Mouse (Mus musculus): ENCODE results near the gene Tbccd1. TPM values are rescaled to one million over a fixed set of nuclear protein-coding genes. Genes with fewer than 3 reads are reported as not detected.

The Tbccd1 gene
- polyA plus RNA-seq, 1 experiment from 2014 or later, result 28.9 TPM

DNA sequence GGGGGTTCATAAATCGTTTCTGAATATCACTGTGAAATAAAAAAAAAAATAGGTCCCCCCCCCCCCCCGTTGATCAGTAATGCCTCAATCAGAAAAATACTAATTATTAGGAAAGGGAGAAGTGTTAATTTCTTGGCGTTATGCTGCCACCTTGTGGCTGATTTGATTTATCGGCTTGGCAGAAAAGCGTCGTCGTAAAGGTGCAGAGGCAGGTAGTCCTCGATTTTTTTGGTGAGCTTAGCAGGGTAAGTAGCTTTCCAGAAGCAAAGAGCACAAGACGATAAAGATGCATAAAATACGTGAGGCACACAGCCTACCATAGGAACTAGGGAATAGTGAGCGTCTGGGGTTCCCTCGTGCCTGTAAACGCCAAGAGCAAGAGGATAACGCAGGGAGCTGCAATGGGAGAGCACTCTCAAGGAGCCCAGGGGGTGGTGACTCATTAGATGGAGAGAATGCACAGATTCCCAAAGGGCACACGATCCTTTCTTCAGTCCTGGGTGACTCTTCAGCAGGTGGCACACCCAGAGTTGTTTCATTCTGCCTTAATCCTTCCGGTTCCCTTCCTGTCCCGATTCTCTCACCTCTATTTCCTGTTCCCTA, 49.9 kb downstream of the Tbccd1 start:
- 13% methylated on average over 17 of the region's 17 CpGs for WGBS
- peak; percentile 79 for DNase-seq (ENCODE audit: low spot score)

DNA sequence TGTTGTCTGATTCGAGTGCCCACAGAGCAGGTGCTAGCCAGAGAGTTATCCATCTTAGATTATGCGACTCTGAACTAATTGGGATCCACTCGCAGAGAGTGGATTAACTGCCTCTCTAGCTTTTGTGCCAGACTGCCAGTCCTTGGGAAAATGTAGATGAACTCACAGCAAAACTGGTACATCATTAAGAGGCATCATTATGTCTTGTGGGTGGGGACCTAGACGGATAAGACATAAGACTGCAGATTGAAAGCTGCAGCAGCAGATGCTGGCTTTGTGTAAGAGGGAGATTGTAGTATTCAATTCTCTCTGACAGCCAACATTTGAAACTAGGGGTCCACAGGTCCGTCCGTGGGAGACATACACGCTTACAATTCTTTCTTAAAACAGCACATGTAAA, 54.7 kb downstream of the Tbccd1 start:
- H3K36me3 ChIP-seq (ENCODE audit: control insufficient read depth, insufficient read depth, low read length), result no peaks in the 10 kb centered on the region
- H3K4me2 ChIP-seq (ENCODE audit: low read length), result no peak overlapping the region
- no peak overlapping the region for H3K4me3 ChIP-seq (ENCODE audit: low read depth, low read length)
- no peaks in the 10 kb centered on the region for H3K4me1 ChIP-seq (replicated peaks; ENCODE audit: control insufficient read depth, insufficient read depth, low read length)
- H3K27ac ChIP-seq (ENCODE audit: low read depth), result no peak overlapping the region
- no peaks in the 10 kb centered on the region for H3K27me3 ChIP-seq (replicated peaks; ENCODE audit: control insufficient read depth, insufficient read depth, low read length)
- WGBS, result 83% methylated on average over 7 of the region's 7 CpGs
- H3K9me3 ChIP-seq (ENCODE audit: control insufficient read depth, low read length), result no peaks in the 10 kb centered on the region
- no peak for DNase-seq (ENCODE audit: low spot score)
- no peak for ATAC-seq (replicated peaks; ENCODE audit: low FRiP score, low TSS enrichment, low read depth)
- H3K9ac ChIP-seq (ENCODE audit: low read length), result no peak overlapping the region

More for the DNA sequence above, 49.9 kb downstream of the Tbccd1 start:
- Histone ChIP-seq H3K27ac (ENCODE audit: low read depth) (no peak overlapping the region), H3K4me3 (ENCODE audit: low read depth, low read length) (no peak overlapping the region), H3K9me3 (ENCODE audit: control insufficient read depth, low read length) (no peaks in the 10 kb centered on the region), H3K27me3 (replicated peaks; ENCODE audit: control insufficient read depth, insufficient read depth, low read length) (no peaks in the 10 kb centered on the region), H3K36me3 (ENCODE audit: control insufficient read depth, insufficient read depth, low read length) (no peaks in the 10 kb centered on the region), H3K9ac (ENCODE audit: low read length) (no peak overlapping the region), H3K4me1 (replicated peaks; ENCODE audit: control insufficient read depth, insufficient read depth, low read length) (no peaks in the 10 kb centered on the region), H3K4me2 (ENCODE audit: low read length) (peak overlapping the region; percentile 35; the same call in 1 of the 2 replicates)
- no peak for ATAC-seq (replicated peaks; ENCODE audit: low FRiP score, low TSS enrichment, low read depth)

DNA sequence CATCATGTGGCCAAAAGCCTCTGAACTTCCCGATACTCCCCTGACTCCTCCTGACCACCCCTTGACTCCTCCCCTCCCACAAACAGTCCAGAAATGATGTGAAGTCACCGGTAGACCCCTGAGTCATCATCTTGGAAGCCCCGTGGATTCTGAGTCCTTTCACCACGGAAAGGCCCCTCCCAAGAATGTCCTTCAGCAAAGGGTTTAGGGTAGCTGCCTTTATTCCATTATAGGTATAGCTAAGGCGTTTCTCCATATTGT, 56.7 kb downstream of the Tbccd1 start:
- no peak for ATAC-seq (replicated peaks; ENCODE audit: low FRiP score, low TSS enrichment, low read depth)
- Histone ChIP-seq H3K4me1 (replicated peaks; ENCODE audit: control insufficient read depth, insufficient read depth, low read length) (no peaks in the 10 kb centered on the region), H3K36me3 (ENCODE audit: control insufficient read depth, insufficient read depth, low read length) (no peaks in the 10 kb centered on the region), H3K4me2 (ENCODE audit: low read length) (no peak overlapping the region), H3K27ac (ENCODE audit: low read depth) (no peak overlapping the region), H3K27me3 (replicated peaks; ENCODE audit: control insufficient read depth, insufficient read depth, low read length) (no peaks in the 10 kb centered on the region), H3K9ac (ENCODE audit: low read length) (no peak overlapping the region), H3K4me3 (ENCODE audit: low read depth, low read length) (no peak overlapping the region), H3K9me3 (ENCODE audit: control insufficient read depth, low read length) (no peaks in the 10 kb centered on the region)
- DNase-seq (ENCODE audit: low spot score), result no peak
- WGBS, result 65% methylated on average over 5 of the region's 5 CpGs

DNA sequence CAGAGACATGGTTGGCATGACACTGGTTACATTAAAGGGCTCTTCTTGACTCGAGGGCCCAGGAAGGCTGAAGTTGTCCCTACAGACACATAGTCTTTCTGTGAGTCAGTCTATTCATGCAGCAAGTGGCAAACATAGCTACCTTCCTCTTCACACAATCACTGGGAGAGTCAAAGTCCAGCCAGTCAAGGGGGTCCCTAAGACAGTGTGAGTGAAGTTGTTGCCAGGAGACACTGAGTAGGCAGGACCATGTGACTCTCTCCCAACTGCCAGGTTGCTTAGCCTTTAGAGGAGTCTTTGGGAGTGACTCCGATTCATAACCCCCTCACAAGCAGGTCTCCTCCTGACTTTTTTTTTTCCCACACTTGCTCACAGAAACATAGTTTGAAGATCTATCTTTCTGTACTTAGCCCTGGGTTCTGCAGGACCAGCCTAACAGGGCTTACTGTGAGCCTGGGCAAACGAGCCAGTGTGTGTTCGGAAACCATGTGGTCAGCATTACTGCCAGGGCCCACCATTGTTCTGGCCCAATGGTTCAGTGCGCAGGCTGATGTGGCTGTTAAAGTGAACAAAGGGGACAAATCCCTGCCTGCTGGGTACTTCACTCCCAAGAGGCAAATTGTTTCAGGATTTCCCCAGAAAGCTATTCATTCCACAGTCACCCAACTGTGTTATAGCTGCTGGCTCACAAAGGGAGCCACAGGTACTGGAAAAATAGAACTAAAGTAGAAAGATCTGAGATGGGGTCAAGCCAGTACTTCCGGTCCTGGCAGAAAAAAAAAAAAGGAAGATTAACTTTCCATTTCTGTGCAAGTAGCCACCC, 57.2 kb downstream of the Tbccd1 start:
- H3K9me3 ChIP-seq (ENCODE audit: control insufficient read depth, low read length), result no peaks in the 10 kb centered on the region
- H3K27ac ChIP-seq (ENCODE audit: low read depth), result no peak overlapping the region
- no peaks in the 10 kb centered on the region for H3K4me1 ChIP-seq (replicated peaks; ENCODE audit: control insufficient read depth, insufficient read depth, low read length)
- no peak overlapping the region for H3K9ac ChIP-seq (ENCODE audit: low read length)
- ATAC-seq (replicated peaks; ENCODE audit: low FRiP score, low TSS enrichment, low read depth) (no peak), DNase-seq (ENCODE audit: low spot score) (no peak)
- H3K4me2 ChIP-seq (ENCODE audit: low read length), result no peak overlapping the region
- H3K36me3 ChIP-seq (ENCODE audit: control insufficient read depth, insufficient read depth, low read length), result no peaks in the 10 kb centered on the region
- WGBS, result 77% methylated on average over 6 of the region's 6 CpGs
- H3K4me3 ChIP-seq (ENCODE audit: low read depth, low read length), result no peak overlapping the region
- no peaks in the 10 kb centered on the region for H3K27me3 ChIP-seq (replicated peaks; ENCODE audit: control insufficient read depth, insufficient read depth, low read length)

DNA sequence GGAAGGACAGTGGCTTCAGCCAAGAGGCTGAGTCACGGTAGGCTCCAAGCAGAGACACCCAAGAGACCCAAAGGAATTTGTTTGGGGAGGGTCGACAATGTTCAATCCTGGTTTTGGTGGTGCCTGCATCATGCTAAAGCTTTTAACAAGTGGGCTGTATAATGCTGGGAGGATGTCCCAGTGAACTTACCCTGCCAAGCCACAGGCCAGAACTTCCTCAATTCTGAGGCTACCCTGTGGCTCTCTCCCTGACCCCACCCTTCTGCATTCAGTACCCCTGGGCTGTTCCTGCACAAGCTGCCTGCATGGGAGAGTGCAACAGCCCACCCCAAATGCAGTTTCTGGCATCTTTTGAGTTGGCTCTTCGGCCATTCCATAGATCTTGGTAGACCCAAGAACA, 58.9 kb downstream of the Tbccd1 start:
- 77% methylated on average over 3 of the region's 3 CpGs for WGBS

DNA sequence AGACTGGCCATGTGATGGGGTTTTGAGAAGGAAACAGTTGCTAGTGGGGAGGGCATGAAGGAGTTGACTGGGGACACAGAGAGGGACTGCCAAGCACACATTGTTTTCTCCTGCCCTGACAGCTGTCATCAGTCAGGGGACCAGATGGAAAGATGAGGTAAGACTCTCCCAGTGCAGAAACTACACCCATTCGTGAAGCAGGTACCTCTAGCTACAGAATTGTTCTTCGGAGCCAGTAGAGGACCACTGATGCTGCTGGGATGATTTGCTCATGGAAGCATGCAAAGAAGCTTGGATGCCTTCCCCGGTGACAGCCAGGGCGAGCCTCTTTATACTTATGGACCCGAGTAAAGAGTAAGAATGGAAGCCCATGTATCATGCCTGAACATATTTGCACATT, 59.9 kb downstream of the Tbccd1 start:
- 81% methylated on average over 5 of the region's 5 CpGs for WGBS
- H3K27ac ChIP-seq (ENCODE audit: low read depth), result no peak overlapping the region
- ATAC-seq (replicated peaks; ENCODE audit: low FRiP score, low TSS enrichment, low read depth), result no peak
- H3K4me2 ChIP-seq (ENCODE audit: low read length), result no peak overlapping the region
- H3K27me3 ChIP-seq (replicated peaks; ENCODE audit: control insufficient read depth, insufficient read depth, low read length), result no peaks in the 10 kb centered on the region
- no peaks in the 10 kb centered on the region for H3K4me1 ChIP-seq (replicated peaks; ENCODE audit: control insufficient read depth, insufficient read depth, low read length)
- H3K4me3 ChIP-seq (ENCODE audit: low read depth, low read length), result no peak overlapping the region
- no peaks in the 10 kb centered on the region for H3K36me3 ChIP-seq (ENCODE audit: control insufficient read depth, insufficient read depth, low read length)
- DNase-seq (ENCODE audit: low spot score), result no peak
- no peaks in the 10 kb centered on the region for H3K9me3 ChIP-seq (ENCODE audit: control insufficient read depth, low read length)
- no peak overlapping the region for H3K9ac ChIP-seq (ENCODE audit: low read length)

More for the DNA sequence above, 58.9 kb downstream of the Tbccd1 start:
- no peaks in the 10 kb centered on the region for H3K27me3 ChIP-seq (replicated peaks; ENCODE audit: control insufficient read depth, insufficient read depth, low read length)
- DNase-seq (ENCODE audit: low spot score), result no peak
- ATAC-seq (replicated peaks; ENCODE audit: low FRiP score, low TSS enrichment, low read depth), result no peak
- no peaks in the 10 kb centered on the region for H3K9me3 ChIP-seq (ENCODE audit: control insufficient read depth, low read length)
- no peaks in the 10 kb centered on the region for H3K36me3 ChIP-seq (ENCODE audit: control insufficient read depth, insufficient read depth, low read length)
- no peak overlapping the region for H3K4me3 ChIP-seq (ENCODE audit: low read depth, low read length)
- H3K9ac ChIP-seq (ENCODE audit: low read length), result no peak overlapping the region
- H3K4me2 ChIP-seq (ENCODE audit: low read length), result no peak overlapping the region
- no peak overlapping the region for H3K27ac ChIP-seq (ENCODE audit: low read depth)
- H3K4me1 ChIP-seq (replicated peaks; ENCODE audit: control insufficient read depth, insufficient read depth, low read length), result no peaks in the 10 kb centered on the region

DNA sequence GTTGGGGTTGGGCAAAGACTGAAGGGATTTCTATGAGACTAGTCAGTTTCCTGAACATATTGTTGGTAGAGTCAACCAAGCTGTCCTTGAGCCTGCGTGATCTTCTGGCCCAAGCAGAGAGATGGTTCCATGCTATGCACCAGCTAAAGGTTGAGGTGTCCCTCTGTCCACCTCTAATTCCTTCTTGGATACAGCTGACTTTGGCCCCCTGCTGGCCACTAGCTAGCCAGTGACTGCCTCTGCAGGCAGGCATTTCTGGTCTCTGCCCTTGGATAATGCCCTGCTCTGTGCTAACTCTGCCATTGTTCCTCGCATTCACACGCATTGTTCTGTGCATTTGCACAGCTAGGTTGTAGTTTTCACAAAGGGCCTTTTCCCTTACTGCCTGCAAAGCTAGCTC, 62.0 kb downstream of the Tbccd1 start:
- no peaks in the 10 kb centered on the region for H3K36me3 ChIP-seq (ENCODE audit: control insufficient read depth, insufficient read depth, low read length)
- no peak overlapping the region for H3K4me2 ChIP-seq (ENCODE audit: low read length)
- no peak overlapping the region for H3K9ac ChIP-seq (ENCODE audit: low read length)
- 83% methylated on average over 3 of the region's 3 CpGs for WGBS
- H3K9me3 ChIP-seq (ENCODE audit: control insufficient read depth, low read length), result no peaks in the 10 kb centered on the region
- DNase-seq (ENCODE audit: low spot score) (no peak), ATAC-seq (replicated peaks; ENCODE audit: low FRiP score, low TSS enrichment, low read depth) (no peak)
- H3K27ac ChIP-seq (ENCODE audit: low read depth), result no peak overlapping the region
- no peak overlapping the region for H3K4me3 ChIP-seq (ENCODE audit: low read depth, low read length)
- H3K27me3 ChIP-seq (replicated peaks; ENCODE audit: control insufficient read depth, insufficient read depth, low read length), result no peaks in the 10 kb centered on the region
- H3K4me1 ChIP-seq (replicated peaks; ENCODE audit: control insufficient read depth, insufficient read depth, low read length), result no peaks in the 10 kb centered on the region

DNA sequence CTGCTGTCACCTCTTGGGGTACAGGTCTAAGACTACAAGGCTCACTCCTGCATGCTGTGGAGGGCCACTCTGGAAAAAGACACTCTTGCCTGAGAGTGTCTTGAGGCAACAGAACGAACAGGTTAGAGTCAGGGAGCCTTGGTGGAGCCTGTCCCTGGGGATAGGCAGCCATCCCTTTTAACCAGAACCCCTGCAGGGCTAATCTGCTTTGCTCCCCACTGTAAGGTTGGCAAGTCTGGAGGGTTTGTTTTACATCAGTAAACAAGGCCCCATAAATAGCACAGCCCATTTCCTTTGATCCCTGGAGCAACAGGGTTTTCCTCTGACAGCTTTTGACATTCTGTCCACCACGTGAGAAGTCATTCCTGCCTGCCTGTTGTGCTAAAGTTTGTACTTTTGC, 66.2 kb downstream of the Tbccd1 start:
- Histone ChIP-seq H3K9ac (ENCODE audit: low read length) (no peak overlapping the region), H3K4me3 (ENCODE audit: low read depth, low read length) (no peak overlapping the region), H3K4me1 (replicated peaks; ENCODE audit: control insufficient read depth, insufficient read depth, low read length) (no peaks in the 10 kb centered on the region), H3K9me3 (ENCODE audit: control insufficient read depth, low read length) (no peaks in the 10 kb centered on the region), H3K27me3 (replicated peaks; ENCODE audit: control insufficient read depth, insufficient read depth, low read length) (no peaks in the 10 kb centered on the region), H3K36me3 (ENCODE audit: control insufficient read depth, insufficient read depth, low read length) (no peaks in the 10 kb centered on the region), H3K27ac (ENCODE audit: low read depth) (no peak overlapping the region), H3K4me2 (ENCODE audit: low read length) (no peak overlapping the region)
- 20% methylated on average over 2 of the region's 2 CpGs for WGBS
- DNase-seq (ENCODE audit: low spot score) (no peak), ATAC-seq (replicated peaks; ENCODE audit: low FRiP score, low TSS enrichment, low read depth) (no peak)

DNA sequence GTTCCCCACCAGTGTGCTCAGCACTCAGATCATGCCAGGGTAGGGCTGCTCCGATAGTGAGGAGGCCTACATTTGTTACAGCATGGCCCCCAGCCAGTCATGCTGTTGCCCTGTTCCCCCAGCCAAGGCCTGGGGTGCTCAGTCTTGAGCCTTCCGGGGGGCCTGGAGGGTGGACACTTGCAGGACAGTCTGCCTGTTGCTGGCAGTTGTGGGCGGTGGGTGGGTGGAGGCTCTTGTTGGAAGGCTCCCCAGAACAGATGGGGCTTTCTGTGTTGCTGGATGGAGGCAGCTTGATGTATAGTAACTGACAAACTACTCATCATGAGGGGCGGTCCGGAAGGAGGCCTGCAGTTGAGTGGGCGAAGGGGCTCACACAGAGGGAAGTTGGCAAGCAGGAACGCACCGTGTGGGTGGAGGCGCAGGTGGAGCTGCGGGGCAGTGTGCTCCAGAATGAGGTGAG, 67.5 kb downstream of the Tbccd1 start:
- DNase-seq (ENCODE audit: low spot score) (no peak), ATAC-seq (replicated peaks; ENCODE audit: low FRiP score, low TSS enrichment, low read depth) (0 out of 2 replicates have a peak, but pooled peaks have one; percentile 15)
- no peaks in the 10 kb centered on the region for H3K27me3 ChIP-seq (replicated peaks; ENCODE audit: control insufficient read depth, insufficient read depth, low read length)
- H3K4me1 ChIP-seq (replicated peaks; ENCODE audit: control insufficient read depth, insufficient read depth, low read length), result no peaks in the 10 kb centered on the region
- H3K36me3 ChIP-seq (ENCODE audit: control insufficient read depth, insufficient read depth, low read length), result no peaks in the 10 kb centered on the region
- H3K9ac ChIP-seq (ENCODE audit: low read length), result no peak overlapping the region
- H3K9me3 ChIP-seq (ENCODE audit: control insufficient read depth, low read length), result no peaks in the 10 kb centered on the region
- no peak overlapping the region for H3K4me2 ChIP-seq (ENCODE audit: low read length)
- no peak overlapping the region for H3K27ac ChIP-seq (ENCODE audit: low read depth)
- 31% methylated on average over 10 of the region's 10 CpGs for WGBS
- no peak overlapping the region for H3K4me3 ChIP-seq (ENCODE audit: low read depth, low read length)
